Mouse (Mus musculus) gastrocnemius, postnatal 14 days (tissue): Measurements from ENCODE around the gene Dnttip1. TPM values are rescaled to one million over a fixed set of nuclear protein-coding genes. Genes with fewer than 3 reads are reported as not detected.
"Not testable (repeated sequence)": the region's sequence is repeated elsewhere in the genome, so short reads cannot be mapped to it uniquely, and the experiment has no call there.

Experiments
- DNase-seq: peaks from one replicate; pipeline ENCODE4 v3.0.0; 2021; ENCODE audit warnings: mixed read lengths
- intact Hi-C: fragments of 180-260 bp; cut with DNase I; formaldehyde crosslinking; loops from one replicate; pipeline ENCODE4 v1.15.1; 2025; ENCODE audit warnings: low total_unique reads
- total RNA-seq, 2 experiments: library from RNA; stranded (reverse); gene quantifications; 2 replicates each; pipeline ENCODE4 v1.2.3; 2021

Dnttip1 gene
- total RNA-seq, 2 experiments from 2014 or later, result 23.4 to 26.6 TPM

GRCm38 (mm10) chr2:164795868-164796267 is 50.1 kb downstream of the Dnttip1 start:
- intact Hi-C loops, result no loop called here
- DNase-seq, result no peak

GRCm38 (mm10) chr2:164798554-164798953 is 52.8 kb downstream of the Dnttip1 start:
- DNase-seq, intact Hi-C loops: not testable (repeated sequence)

GRCm38 (mm10) chr2:164800252-164801004 is 54.6 kb downstream of the Dnttip1 start:
- no peak for DNase-seq
- intact Hi-C loops, result loop anchor here (2.0 kb wide), 1 partner anchor 124 kb away; no protein-coding TSS in a partner anchor

- intact Hi-C loops, result no loop called here
- no peak for DNase-seq
These were observed 57.6 kb downstream of the Dnttip1 start for GRCm38 (mm10) chr2:164803201-164803920.

- intact Hi-C loops, result no loop called here
- no peak for DNase-seq
These were observed 58.1 kb downstream of the Dnttip1 start for GRCm38 (mm10) chr2:164803921-164804313.

GRCm38 (mm10) chr2:164804533-164805331 is 58.9 kb downstream of the Dnttip1 start, which contains the start of the genes Acot8 and Zswim3:
TSS of gene Acot8 (minus strand) at chr2:164804882.
TSS of gene Zswim3 (plus strand) at chr2:164805098.
- DNase-seq, result peak; percentile 93
- intact Hi-C loops, result no loop called here

- intact Hi-C loops, result no loop called here
- DNase-seq, result no peak
These were observed 59.5 kb downstream of the Dnttip1 start for GRCm38 (mm10) chr2:164805332-164805718.

GRCm38 (mm10) chr2:164806614-164807013 is 60.8 kb downstream of the Dnttip1 start:
- DNase-seq, result no peak
- intact Hi-C loops, result no loop called here

GRCm38 (mm10) chr2:164813557-164813956 is 67.8 kb downstream of the Dnttip1 start:
- intact Hi-C loops, result no loop called here
- DNase-seq, result no peak

- no peak for DNase-seq
- intact Hi-C loops, result no loop called here
These were observed 69.6 kb downstream of the Dnttip1 start for GRCm38 (mm10) chr2:164815348-164815747.

- DNase-seq, result no peak
- intact Hi-C loops, result no loop called here
These were observed 70.0 kb downstream of the Dnttip1 start for GRCm38 (mm10) chr2:164815821-164816220.

- intact Hi-C loops, result no loop called here
- DNase-seq, result no peak
These were observed 71.4 kb downstream of the Dnttip1 start for GRCm38 (mm10) chr2:164817206-164817605.

- intact Hi-C loops, result no loop called here
- DNase-seq, result no peak
These were observed 71.9 kb downstream of the Dnttip1 start for GRCm38 (mm10) chr2:164817703-164818102.

Other genes with a start within 250 kb of the Dnttip1 start
- 10 to 100 TPM; 36.8 to 41.0 TPM for gene Pigt, start 248.5 kb upstream of the Dnttip1 start, total RNA-seq
- gene Wfdc2, start 183.6 kb upstream of the Dnttip1 start, total RNA-seq, result not detected
- not detected for gene Spint3, start 172.5 kb upstream of the Dnttip1 start, total RNA-seq
- not detected for gene Wfdc6a, start 160.5 kb upstream of the Dnttip1 start, total RNA-seq
- not detected for gene Eppin, start 152.4 kb upstream of the Dnttip1 start, total RNA-seq
- gene Wfdc6b, start 132.5 kb upstream of the Dnttip1 start, total RNA-seq, result not detected
- gene Wfdc8, start 132.4 kb upstream of the Dnttip1 start, total RNA-seq, result not detected
- gene Wfdc16, start 107.2 kb upstream of the Dnttip1 start, total RNA-seq, result not detected
- gene Wfdc10, start 89.9 kb upstream of the Dnttip1 start, total RNA-seq, result not detected
- gene Wfdc9, start 89.4 kb upstream of the Dnttip1 start, total RNA-seq, result not detected
- gene Wfdc11, start 71.9 kb upstream of the Dnttip1 start, total RNA-seq, result not detected
- not detected for gene Wfdc13, start 60.9 kb upstream of the Dnttip1 start, total RNA-seq
- not detected for gene Spint4, start 47.5 kb upstream of the Dnttip1 start, total RNA-seq
- not detected for gene Spint5, start 30.7 kb upstream of the Dnttip1 start, total RNA-seq
- gene Wfdc3, start 52 bp upstream of the Dnttip1 start, total RNA-seq, result not detected
- gene Ube2c, start 23.9 kb downstream of the Dnttip1 start, total RNA-seq, result 1 to 10 TPM; 6.9 to 8.1 TPM
- over 10,000 TPM; 14,912 to 15,737 TPM for gene Tnnc2, start 34.0 kb downstream of the Dnttip1 start, total RNA-seq
- 10 to 100 TPM; 18.0 to 18.7 TPM for gene Snx21, start 39.8 kb downstream of the Dnttip1 start, total RNA-seq
- 1 to 10 TPM; 9.0 to 9.7 TPM for gene Acot8, start 58.9 kb downstream of the Dnttip1 start, total RNA-seq
- gene Zswim3, start 59.1 kb downstream of the Dnttip1 start, total RNA-seq, result 1 to 10 TPM; 1.1 to 1.2 TPM
- gene Zswim1, start 76.7 kb downstream of the Dnttip1 start, total RNA-seq, result 1 to 10 TPM; 3.3 to 4.6 TPM
- under 1 TPM in 1 of 2 experiments, not detected in 1; 0.49 TPM for gene Spata25, start 82.6 kb downstream of the Dnttip1 start, total RNA-seq
- 10 to 100 TPM; 51.4 to 55.2 TPM for gene Ctsa, start 86.9 kb downstream of the Dnttip1 start, total RNA-seq
- gene Neurl2, start 87.5 kb downstream of the Dnttip1 start, total RNA-seq, result 10 to 100 TPM; 44.8 to 49.4 TPM
- 10 to 100 TPM; 19.9 to 22.8 TPM for gene Pltp, start 111.7 kb downstream of the Dnttip1 start, total RNA-seq
- gene Pcif1, start 133.3 kb downstream of the Dnttip1 start, total RNA-seq, result 10 to 100 TPM; 22.2 to 26.6 TPM
- 1 to 10 TPM; 8.4 TPM for gene Zfp335, start 165.8 kb downstream of the Dnttip1 start, total RNA-seq
- gene Mmp9, start 194.8 kb downstream of the Dnttip1 start, total RNA-seq, result 1 to 10 TPM in 1 of 2 experiments, under 1 TPM in 1; 0.95 to 1.2 TPM
- 1 to 10 TPM in 1 of 2 experiments, under 1 TPM in 1; 0.55 to 1.0 TPM for gene Slc12a5, start 214.8 kb downstream of the Dnttip1 start, total RNA-seq